Mouse (Mus musculus) cerebellum, postnatal 36 days (tissue): ENCODE measurements at regions not wholly inside any gene's neighbourhood (a gene's known extent, or its start where the extent isn't known, plus 50 kb on each side); places are given as distances from the start of the nearest gene placed in this dataset.

ENCODE experiments used
- DNase-seq, 2 experiments: peaks; one replicate each; pipeline ENCODE4 v3.0.0; 2021 to 2022; ENCODE audit warnings: mixed read lengths in 2 of 2

- no peak for DNase-seq
These were observed 54.8 kb downstream of the 1700122O11Rik start for GRCm38 (mm10) chr17:47983286-47983685.

DNA sequence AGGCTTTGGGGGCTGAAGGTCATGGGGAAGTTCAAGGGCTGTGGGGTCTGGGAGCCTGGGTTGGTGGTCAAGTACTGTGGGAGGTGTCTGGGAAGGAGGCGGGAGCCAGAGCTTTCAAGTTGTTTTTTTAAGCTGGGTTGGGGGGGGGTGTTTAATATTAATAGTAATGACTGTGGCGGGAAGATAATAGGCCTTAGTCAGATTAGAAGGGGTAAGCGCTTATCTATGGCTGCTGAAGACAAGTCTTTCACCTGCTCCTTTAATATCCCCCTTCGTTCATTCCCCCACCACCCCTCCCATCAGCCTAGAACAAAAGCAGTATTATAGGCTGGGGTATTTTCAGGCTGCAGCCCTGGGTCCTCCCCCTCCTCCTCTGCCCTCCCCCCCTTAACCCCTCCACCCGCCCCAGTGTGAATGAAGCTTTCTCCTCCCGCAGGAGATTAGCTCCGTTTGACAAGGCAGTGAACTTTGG is 56.5 kb downstream of the 1700122O11Rik start:
- no peak for DNase-seq

- DNase-seq = no peak
These were observed 54.8 kb upstream of the Foxp4 start for GRCm38 (mm10) chr17:47979266-47979665.

- DNase-seq = no peak
These were observed 54.1 kb upstream of the Foxp4 start for GRCm38 (mm10) chr17:47978404-47979030.

DNA sequence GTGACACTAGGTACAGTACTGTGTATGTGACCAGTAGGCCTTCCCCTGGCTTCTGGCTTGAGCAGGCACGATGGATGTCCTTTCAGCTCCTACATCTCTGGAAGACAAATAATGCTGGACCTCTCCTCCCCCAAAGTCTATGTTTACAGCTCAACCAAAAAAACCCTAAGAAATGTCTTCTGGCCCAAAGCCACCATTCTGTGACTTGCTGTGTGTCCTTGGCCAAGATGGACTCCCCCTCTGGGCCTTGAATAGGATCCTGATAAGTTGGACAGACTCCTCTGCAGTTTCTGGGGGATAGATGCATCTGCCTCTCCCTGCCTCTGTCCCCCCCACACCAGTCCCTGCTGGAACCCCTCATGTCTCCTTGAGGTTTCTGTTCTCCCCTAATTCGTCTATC is 53.6 kb upstream of the Foxp4 start:
- DNase-seq = no peak

- DNase-seq = no peak
These were observed 52.5 kb upstream of the Foxp4 start for GRCm38 (mm10) chr17:47976999-47977357.

DNA sequence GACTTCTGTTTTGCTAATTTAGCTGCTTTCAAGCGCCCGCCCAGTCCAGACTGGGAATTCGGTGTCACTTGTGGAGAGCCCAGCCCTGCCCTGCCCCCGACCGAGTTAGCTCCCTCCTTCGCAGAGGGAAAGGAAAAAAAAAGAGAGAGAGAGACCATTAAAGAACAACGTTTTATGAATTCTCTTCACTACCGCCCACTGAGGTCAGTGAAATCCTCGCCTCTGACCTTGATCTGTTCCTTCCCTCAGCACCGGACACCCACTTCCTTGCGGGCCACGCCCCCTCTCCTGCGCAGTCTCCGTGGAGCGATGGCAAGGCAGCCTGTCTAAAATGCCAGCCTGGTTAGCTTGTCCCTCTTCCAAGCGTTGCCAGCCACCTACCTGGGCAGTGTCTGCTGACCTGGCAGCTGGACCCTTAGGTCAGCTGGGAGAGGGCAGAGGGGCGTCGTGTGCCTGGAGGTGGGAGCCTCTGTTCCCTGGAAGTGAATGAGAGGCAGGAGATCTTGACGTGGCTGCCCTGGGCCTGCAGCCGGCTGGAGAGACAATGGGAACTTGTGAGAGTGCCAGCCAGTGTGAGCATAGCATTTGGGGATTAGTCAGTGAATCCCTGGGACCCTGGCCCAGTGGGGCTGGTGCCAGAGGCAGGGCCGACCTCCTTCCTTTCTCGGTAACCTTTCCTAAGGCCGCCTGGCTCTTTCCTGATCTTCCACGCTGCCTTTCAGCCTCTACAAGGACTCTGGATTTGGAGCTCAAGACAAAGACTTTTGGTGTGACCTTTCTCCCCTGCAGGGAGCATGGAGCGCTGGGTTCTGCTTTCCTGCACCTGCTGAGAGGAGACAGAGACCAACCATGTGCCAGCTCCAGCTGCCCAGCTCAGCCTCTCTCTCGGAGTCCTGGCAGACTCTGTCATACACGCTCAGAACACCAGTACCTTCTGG is 51.9 kb upstream of the Foxp4 start:
- peak; percentile 14 to 24 for DNase-seq

DNA sequence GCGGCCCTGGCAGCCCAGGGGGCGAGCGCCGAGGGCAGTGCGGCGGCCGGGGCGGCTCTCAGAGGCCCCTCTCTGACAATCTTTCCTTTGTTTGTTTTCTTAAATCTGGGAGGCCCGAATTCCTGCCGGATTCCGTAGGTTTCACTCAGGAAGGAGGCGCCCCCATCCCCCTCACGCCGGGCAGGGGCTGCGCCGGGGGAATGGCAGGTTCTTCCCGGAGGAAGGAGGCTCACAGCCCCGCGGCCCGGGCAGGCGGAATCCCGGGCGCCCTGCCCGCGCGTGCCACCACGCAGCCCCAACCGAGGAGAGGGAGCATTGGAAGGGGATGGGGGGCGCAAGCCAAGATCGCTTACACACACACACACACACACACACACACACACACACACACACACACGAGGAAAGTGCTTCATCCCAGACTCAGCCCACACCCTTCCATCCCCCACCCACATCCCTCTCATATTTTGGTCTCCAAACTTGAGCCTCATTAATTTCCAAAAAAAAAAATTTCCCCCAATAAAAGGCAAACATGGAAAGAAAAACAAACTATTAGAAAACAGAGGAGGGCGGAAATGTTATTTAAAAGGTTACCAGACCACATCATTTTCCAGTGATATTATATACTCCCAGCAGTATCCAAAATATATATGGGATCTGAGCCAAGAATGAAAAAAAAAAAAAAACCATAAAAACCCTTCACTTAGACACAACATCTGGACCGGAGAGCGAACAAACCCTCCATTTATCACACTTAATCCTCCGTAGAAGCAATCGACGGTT is 51.0 kb upstream of the Foxp4 start:
- DNase-seq = no peak

DNA sequence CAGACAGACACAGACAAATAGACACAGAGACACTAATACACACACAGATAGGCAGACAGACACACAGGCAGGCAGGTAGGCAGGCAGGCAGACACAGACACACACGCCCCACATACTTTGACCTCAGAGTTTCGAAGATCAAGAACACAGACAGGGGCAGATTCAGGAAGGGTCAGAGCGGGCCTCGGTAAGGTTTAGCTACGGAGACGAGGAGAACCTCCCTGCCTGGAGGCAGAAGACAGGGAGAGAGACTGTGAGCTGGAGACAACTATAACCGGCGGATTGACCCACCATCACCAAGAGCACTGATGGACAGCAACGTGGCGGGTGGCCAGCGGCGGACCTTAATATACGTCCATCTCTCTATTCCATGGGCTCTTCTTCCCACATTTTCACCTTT is 50.1 kb upstream of the Foxp4 start:
- peak in 1 of 2 experiments; percentile 10 for DNase-seq
